Mouse (Mus musculus): ENCODE data around the gene Orm1. TPM values are rescaled to one million over a fixed set of nuclear protein-coding genes. Genes with fewer than 3 reads are reported as not detected.

Orm1 gene
- polyA plus RNA-seq, 1 experiment: not detected

DNA sequence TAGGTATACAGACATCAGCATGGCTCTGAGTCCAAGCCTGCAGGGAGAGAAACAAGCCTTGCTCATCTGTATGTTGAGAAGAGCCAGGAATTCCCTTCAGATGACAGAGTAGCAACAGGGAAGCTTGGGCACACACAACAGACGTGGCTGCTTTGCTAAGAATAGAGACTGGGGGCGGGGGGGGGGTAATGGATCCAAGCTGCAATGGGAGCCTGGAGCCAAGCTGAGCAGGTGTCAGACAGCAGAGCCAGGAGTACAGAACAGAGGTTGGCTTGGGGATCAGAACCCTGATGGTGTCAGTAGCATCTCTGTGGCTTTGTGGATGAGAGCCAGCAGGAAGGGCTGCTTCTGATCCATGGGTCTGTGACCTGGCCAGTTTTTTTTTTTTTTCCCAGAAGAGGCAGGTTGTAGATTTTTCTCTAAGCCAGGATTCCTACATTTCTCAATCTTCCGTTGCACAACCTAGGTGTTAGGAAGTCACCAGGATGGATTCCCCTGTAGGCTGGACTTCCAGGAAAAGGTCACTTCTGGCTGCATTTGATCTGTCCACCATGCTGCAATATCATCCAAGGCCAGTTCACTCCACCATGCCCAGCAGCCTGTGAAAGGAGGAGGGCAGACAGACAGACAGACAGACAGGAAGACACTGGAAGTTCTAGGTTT lies 5.8 kb upstream of the Orm1 start:
- WGBS: 14% methylated on average over 3 of the region's 3 CpGs
- DNase-seq: peak in 1 of 2 experiments; percentile 32
- no peak overlapping the region for H3K4me3 ChIP-seq (replicated peaks; ENCODE audit: insufficient read depth, low read depth, low read length)

DNA sequence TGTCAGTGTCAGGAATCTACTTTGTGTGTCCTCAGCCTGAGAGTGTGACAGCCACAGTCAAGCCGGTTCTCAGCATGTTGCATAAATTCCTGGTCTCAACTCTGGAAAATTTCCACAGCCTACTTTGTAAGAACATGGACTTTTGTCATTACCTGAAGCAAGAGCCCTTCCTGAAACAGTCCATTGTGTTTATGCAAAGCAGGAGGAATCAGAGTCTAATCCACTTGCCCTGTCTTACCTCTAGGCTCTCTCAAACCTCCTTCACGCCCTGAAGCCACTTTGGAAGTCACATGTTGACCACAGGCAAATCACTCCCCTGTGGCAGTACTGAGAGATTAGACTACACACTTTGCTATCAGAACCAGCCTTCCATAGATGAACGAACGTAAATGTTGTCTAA lies 1.9 kb upstream of the Orm1 start:
- H3K27me3 ChIP-seq (ENCODE audit: control insufficient read depth, insufficient read depth, low read length): no peaks in the 10 kb centered on the region
- no peaks in the 10 kb centered on the region for H3K4me1 ChIP-seq (ENCODE audit: control insufficient read depth, insufficient read depth, low read length)
- no peak for TF ChIP-seq POLR2A (IDR thresholded peaks at IDR 0.05; ENCODE audit: borderline replicate concordance, insufficient read depth, low read length)
- no peak for TF ChIP-seq CTCF (IDR thresholded peaks at IDR 0.05; ENCODE audit: borderline replicate concordance, insufficient read depth, low read depth, low read length)
- H3K27ac ChIP-seq (ENCODE audit: insufficient read depth, low read length): no peak overlapping the region
- no peak for DNase-seq
- WGBS: 81% methylated on average over 4 of the region's 4 CpGs
- no peak overlapping the region for H3K4me3 ChIP-seq (replicated peaks; ENCODE audit: insufficient read depth, low read depth, low read length)

More for the DNA sequence above, 5.8 kb upstream of the Orm1 start:
- no peak for TF ChIP-seq CTCF (IDR thresholded peaks at IDR 0.05; ENCODE audit: borderline replicate concordance, insufficient read depth, low read depth, low read length)
- no peak for TF ChIP-seq POLR2A (IDR thresholded peaks at IDR 0.05; ENCODE audit: borderline replicate concordance, insufficient read depth, low read length)
- Histone ChIP-seq H3K27me3 (ENCODE audit: control insufficient read depth, insufficient read depth, low read length) (no peaks in the 10 kb centered on the region), H3K27ac (ENCODE audit: insufficient read depth, low read length) (no peak overlapping the region), H3K4me1 (ENCODE audit: control insufficient read depth, insufficient read depth, low read length) (no peaks in the 10 kb centered on the region)

DNA sequence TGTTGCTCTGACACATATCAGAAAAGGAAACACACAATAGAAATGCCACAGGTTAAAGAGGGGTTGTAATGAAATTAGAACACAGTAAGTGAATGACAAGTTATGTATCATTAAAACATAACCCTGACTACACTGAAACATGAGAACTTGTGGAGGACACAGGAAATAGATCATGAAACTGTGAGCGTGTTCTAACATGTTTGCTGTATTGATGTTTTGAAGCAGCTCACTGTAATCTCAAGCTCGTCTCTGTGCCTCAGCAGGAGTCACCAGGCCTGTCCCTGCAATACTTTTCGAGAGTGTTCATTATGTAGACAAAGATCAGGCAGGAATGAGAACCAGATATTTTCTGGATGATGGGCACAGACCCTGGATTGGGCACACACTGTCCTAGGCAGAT lies 752 bp upstream of the Orm1 start:
- Histone ChIP-seq H3K27ac (ENCODE audit: insufficient read depth, low read length) (no peak overlapping the region), H3K4me3 (replicated peaks; ENCODE audit: insufficient read depth, low read depth, low read length) (no peak overlapping the region), H3K27me3 (ENCODE audit: control insufficient read depth, insufficient read depth, low read length) (no peaks in the 10 kb centered on the region), H3K4me1 (ENCODE audit: control insufficient read depth, insufficient read depth, low read length) (no peaks in the 10 kb centered on the region)
- WGBS: 86% methylated on average over 3 of the region's 3 CpGs
- DNase-seq: no peak
- TF ChIP-seq POLR2A (IDR thresholded peaks at IDR 0.05; ENCODE audit: borderline replicate concordance, insufficient read depth, low read length): no peak
- no peak for TF ChIP-seq CTCF (IDR thresholded peaks at IDR 0.05; ENCODE audit: borderline replicate concordance, insufficient read depth, low read depth, low read length)

DNA sequence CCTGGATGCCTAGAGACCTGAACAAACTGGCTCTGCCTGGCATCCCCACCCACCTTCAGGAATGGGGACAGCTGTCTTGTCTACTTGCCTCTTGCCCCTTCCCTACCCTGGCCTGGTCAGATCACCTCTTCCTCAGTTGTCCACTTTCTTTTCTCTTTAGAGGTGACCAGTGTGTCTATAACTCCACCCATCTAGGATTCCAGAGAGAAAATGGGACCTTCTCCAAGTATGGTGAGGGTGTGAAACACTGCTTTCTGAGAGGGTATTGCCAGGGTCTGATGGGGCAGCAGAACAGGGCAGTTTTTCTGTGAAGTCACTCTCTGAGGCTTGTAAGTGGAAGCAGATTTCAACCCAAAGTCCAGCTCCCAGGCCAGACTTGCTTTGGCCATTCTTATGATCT lies 901 bp downstream of the Orm1 start:
- Histone ChIP-seq H3K27me3 (ENCODE audit: control insufficient read depth, insufficient read depth, low read length) (no peaks in the 10 kb centered on the region), H3K4me3 (replicated peaks; ENCODE audit: insufficient read depth, low read depth, low read length) (no peak overlapping the region), H3K27ac (ENCODE audit: insufficient read depth, low read length) (no peak overlapping the region), H3K4me1 (ENCODE audit: control insufficient read depth, insufficient read depth, low read length) (no peaks in the 10 kb centered on the region)
- no peak for DNase-seq
- TF ChIP-seq POLR2A (IDR thresholded peaks at IDR 0.05; ENCODE audit: borderline replicate concordance, insufficient read depth, low read length) (no peak), CTCF (IDR thresholded peaks at IDR 0.05; ENCODE audit: borderline replicate concordance, insufficient read depth, low read depth, low read length) (no peak)

DNA sequence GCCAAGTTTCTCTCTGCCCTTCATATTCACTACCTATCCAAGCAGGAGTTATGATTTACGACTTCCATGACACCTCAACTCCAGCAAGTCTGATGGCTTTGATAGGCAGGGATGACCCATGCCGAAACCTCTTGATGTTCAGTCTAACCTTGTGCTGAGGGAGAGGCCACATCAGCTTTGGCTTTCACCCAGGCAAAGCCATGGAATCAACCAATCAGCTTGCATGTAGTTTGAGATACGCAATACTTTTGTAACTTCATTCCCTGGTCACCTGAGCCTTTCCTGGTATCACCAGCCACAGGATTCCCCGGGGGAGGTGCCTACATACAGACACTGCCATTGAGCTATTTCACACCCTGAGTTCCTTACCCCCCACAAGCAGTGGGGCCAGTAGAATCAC lies 2.3 kb downstream of the Orm1 start:
- Histone ChIP-seq H3K27ac (ENCODE audit: insufficient read depth, low read length) (no peak overlapping the region), H3K4me1 (ENCODE audit: control insufficient read depth, insufficient read depth, low read length) (no peaks in the 10 kb centered on the region), H3K27me3 (ENCODE audit: control insufficient read depth, insufficient read depth, low read length) (no peaks in the 10 kb centered on the region), H3K4me3 (replicated peaks; ENCODE audit: insufficient read depth, low read depth, low read length) (no peak overlapping the region)
- TF ChIP-seq POLR2A (IDR thresholded peaks at IDR 0.05; ENCODE audit: borderline replicate concordance, insufficient read depth, low read length): no peak
- WGBS: 91% methylated on average over 4 of the region's 4 CpGs
- no peak for DNase-seq

DNA sequence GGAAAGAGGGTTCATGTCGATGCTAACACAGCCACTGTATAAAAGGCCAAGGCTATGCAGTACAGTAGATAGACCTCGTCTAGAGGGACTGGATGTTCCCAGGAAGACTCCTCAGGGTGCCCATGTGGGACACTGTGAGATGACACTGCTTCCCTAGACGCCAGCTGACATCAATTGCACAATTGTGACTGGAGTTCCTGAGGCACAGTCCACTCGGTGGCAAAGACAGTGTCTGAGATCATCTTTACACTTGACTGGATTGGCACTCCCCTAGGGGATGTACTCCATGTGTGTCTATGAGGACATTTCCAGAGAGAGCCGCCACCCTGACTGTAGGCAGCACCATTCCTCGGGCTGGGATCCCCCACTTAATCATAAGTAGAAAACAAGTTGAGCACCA lies 4.2 kb downstream of the Orm1 start:
- no peak overlapping the region for H3K4me3 ChIP-seq (replicated peaks; ENCODE audit: insufficient read depth, low read depth, low read length)
- 47% methylated on average over 6 of the region's 6 CpGs for WGBS
- H3K4me1 ChIP-seq (ENCODE audit: control insufficient read depth, insufficient read depth, low read length): no peaks in the 10 kb centered on the region
- H3K27ac ChIP-seq (ENCODE audit: insufficient read depth, low read length): no peak overlapping the region
- TF ChIP-seq CTCF (IDR thresholded peaks at IDR 0.05; ENCODE audit: borderline replicate concordance, insufficient read depth, low read depth, low read length) (no peak), POLR2A (IDR thresholded peaks at IDR 0.05; ENCODE audit: borderline replicate concordance, insufficient read depth, low read length) (no peak)
- H3K27me3 ChIP-seq (ENCODE audit: control insufficient read depth, insufficient read depth, low read length): no peaks in the 10 kb centered on the region
- no peak for DNase-seq

DNA sequence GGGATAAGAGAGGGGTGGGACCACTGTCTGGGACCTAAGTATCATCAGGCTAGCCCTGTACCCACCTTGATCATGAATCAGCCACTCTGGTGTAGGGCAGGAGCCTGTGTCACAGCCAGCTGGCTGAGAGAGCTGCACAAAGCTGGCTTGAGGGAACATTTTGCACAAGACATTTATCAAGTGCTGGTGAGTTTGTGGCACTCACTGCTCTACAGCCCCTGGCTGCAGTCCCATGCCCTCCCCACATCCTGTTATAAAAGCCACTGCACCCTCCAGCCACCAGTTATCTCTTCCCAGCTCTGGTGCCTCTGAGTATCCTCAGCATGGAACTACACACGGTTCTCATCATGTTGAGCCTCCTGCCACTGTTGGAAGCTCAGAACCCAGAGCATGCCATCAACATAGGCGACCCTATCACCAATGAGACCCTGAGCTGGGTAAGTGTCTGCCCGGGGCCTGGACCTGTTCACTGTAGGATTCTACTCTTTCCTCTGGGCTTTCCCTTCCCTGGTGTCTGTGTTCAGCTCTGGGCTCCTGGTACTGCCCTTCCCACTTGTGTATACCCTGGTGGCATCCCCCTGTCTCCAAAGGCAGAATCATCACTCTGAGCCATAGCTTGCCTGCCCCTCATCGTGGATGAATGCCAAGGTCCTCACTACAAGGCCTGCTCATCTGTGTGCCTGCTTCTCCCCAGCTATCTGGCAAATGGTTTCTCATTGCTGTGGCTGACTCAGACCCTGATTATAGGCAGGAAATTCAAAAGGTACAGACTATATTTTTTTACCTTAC lies 11.7 kb downstream of the Orm1 start, which contains the start of gene Orm3:
Gene Orm3 (plus strand): TSS at position 286 of the 789 bp plus-strand sequence.
- TF ChIP-seq CTCF (IDR thresholded peaks at IDR 0.05; ENCODE audit: borderline replicate concordance, insufficient read depth, low read depth, low read length) (no peak), POLR2A (IDR thresholded peaks at IDR 0.05; ENCODE audit: borderline replicate concordance, insufficient read depth, low read length) (no peak)
- H3K27ac ChIP-seq (ENCODE audit: insufficient read depth, low read length): no peak within 1 kb of the TSS
- DNase-seq: no peak
- WGBS: 50% methylated on average over 4 of the region's 4 CpGs
- no peak within 1 kb of the TSS for H3K4me3 ChIP-seq (replicated peaks; ENCODE audit: insufficient read depth, low read depth, low read length)
- no peaks in the 10 kb centered on the region for H3K27me3 ChIP-seq (ENCODE audit: control insufficient read depth, insufficient read depth, low read length)
- H3K4me1 ChIP-seq (ENCODE audit: control insufficient read depth, insufficient read depth, low read length): no peaks in the 10 kb centered on the region

GRCm38 (mm10) chr4:63356981-63357570 lies 12.7 kb downstream of the Orm1 start:
- Histone ChIP-seq H3K4me1 (ENCODE audit: control insufficient read depth, insufficient read depth, low read length) (no peaks in the 10 kb centered on the region), H3K4me3 (replicated peaks; ENCODE audit: insufficient read depth, low read depth, low read length) (no peak overlapping the region), H3K27ac (ENCODE audit: insufficient read depth, low read length) (no peak overlapping the region), H3K27me3 (ENCODE audit: control insufficient read depth, insufficient read depth, low read length) (no peaks in the 10 kb centered on the region)
- no peak for TF ChIP-seq CTCF (IDR thresholded peaks at IDR 0.05; ENCODE audit: borderline replicate concordance, insufficient read depth, low read depth, low read length)
- no peak for TF ChIP-seq POLR2A (IDR thresholded peaks at IDR 0.05; ENCODE audit: borderline replicate concordance, insufficient read depth, low read length)
- WGBS: 93% methylated on average over 2 of the region's 2 CpGs
- DNase-seq: no peak
